Mouse (Mus musculus) cortical plate, adult 2 months (tissue): ENCODE data around the gene Dclre1c.

ENCODE experiments used
- CTCF ChIP-seq: fragments of 200-500 bp; IDR thresholded peaks from 2 replicates; pipeline ENCODE4 v1.5.1; 2011; ENCODE audit warnings: mild to moderate bottlenecking, control low read depth, low read length; ENCODE audit not compliant: insufficient read depth; ENCODE audit errors: extremely low read depth
- POLR2A ChIP-seq: fragments of 200-500 bp; IDR thresholded peaks from 2 replicates; pipeline ENCODE4 v1.6.1; 2011; ENCODE audit warnings: mild to moderate bottlenecking, low read length, control low read depth; ENCODE audit not compliant: insufficient read depth; ENCODE audit errors: extremely low read depth

- TF ChIP-seq CTCF = no peak
- TF ChIP-seq POLR2A = no peak
Observed at GRCm38 (mm10) chr2:3422548-3422947, 1.4 kb upstream of the Dclre1c start, which contains the start of gene Meig1.
